Comparison of ENCODE assay signal across 18 mouse cellular contexts in the genomic region with DNA sequence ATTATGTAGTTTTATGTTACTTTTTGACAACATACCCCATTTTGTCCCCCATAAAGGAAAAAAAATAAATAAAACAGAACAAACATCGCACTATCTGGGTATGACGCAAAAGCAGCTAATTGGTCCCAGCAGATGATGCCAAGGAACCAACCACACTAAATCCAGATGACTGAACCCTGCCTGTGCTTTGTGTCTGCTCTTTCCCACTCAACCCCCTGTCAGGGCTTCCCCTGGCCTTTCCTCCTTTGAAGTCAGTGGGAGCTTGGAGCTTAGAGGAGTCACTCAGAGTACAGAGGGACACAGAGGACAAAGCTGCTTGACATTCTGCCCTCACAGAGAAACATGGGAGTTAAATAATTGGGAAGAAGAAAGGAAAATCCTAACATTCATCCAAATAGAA.
DNase-seq lines count a peak whose midpoint lies in the region; ATAC-seq and TF ChIP-seq lines count a peak whose summit lies in the region.
"Had no signal": no experiment of that assay in that cellular context is flagged by ENCODE, and none has a peak within 500 bp of the region (broad histone marks: within the 10 kb centered on the region; RNA-seq: fewer than 3 reads in every experiment).

No protein-coding gene starts in this region.

- no peaks in the 10 kb centered on the region for H3K4me1 ChIP-seq in hindbrain, embryonic 10.5 days (replicated peaks)
- H3K4me1 ChIP-seq in hindbrain, embryonic 16.5 days (ENCODE audit: control insufficient read depth, insufficient read depth, low read depth, low read length) = no peaks in the 10 kb centered on the region
- H3K4me1 ChIP-seq in midbrain, embryonic 11.5 days (ENCODE audit: control insufficient read depth, insufficient read depth, low read length) = no peaks in the 10 kb centered on the region; the same call in 1 of the 2 replicates
- H3K4me1 ChIP-seq in midbrain, postnatal 0 days (ENCODE audit: insufficient read depth, low read length) = no peaks in the 10 kb centered on the region
- H3K4me1 ChIP-seq in embryonic facial prominence, embryonic 11.5 days (ENCODE audit: control insufficient read depth, insufficient read depth, low read length) = no peaks in the 10 kb centered on the region
- no peaks in the 10 kb centered on the region for H3K4me1 ChIP-seq in intestine, postnatal 0 days (replicated peaks; ENCODE audit: control insufficient read depth, insufficient read depth, low read length)
- H3K4me1 ChIP-seq: kidney, embryonic 15.5 days had no signal

- H3K9me3 ChIP-seq in hindbrain, embryonic 10.5 days = no peaks in the 10 kb centered on the region
- H3K9me3 ChIP-seq in hindbrain, embryonic 16.5 days (ENCODE audit: control insufficient read depth, low read length) = no peaks in the 10 kb centered on the region
- no peaks in the 10 kb centered on the region for H3K9me3 ChIP-seq in midbrain, embryonic 11.5 days (ENCODE audit: control insufficient read depth, low read length)
- H3K9me3 ChIP-seq in midbrain, postnatal 0 days (ENCODE audit: low read length) = no peaks in the 10 kb centered on the region
- no peaks in the 10 kb centered on the region for H3K9me3 ChIP-seq in embryonic facial prominence, embryonic 11.5 days (replicated peaks; ENCODE audit: control insufficient read depth, low read length)
- H3K9me3 ChIP-seq in intestine, postnatal 0 days (ENCODE audit: control insufficient read depth) = no peaks in the 10 kb centered on the region
- H3K9me3 ChIP-seq: kidney, embryonic 15.5 days had no signal

- no peak overlapping the region for H3K4me3 ChIP-seq in hindbrain, embryonic 10.5 days
- no peak overlapping the region for H3K4me3 ChIP-seq in hindbrain, embryonic 16.5 days (ENCODE audit: low read length)
- no peak overlapping the region for H3K4me3 ChIP-seq in midbrain, embryonic 11.5 days (ENCODE audit: low read depth, low read length)
- H3K4me3 ChIP-seq in midbrain, postnatal 0 days (ENCODE audit: low read depth, low read length) = no peak overlapping the region
- no peak overlapping the region for H3K4me3 ChIP-seq in embryonic facial prominence, embryonic 11.5 days (ENCODE audit: low read depth, low read length)
- no peak overlapping the region for H3K4me3 ChIP-seq in intestine, postnatal 0 days (ENCODE audit: low read depth, low read length)
- H3K4me3 ChIP-seq: kidney, embryonic 15.5 days had no signal

- no peak for ATAC-seq in hindbrain, embryonic 16.5 days
- peak; percentile 58; the same call in 1 of the 2 replicates for ATAC-seq in midbrain, embryonic 11.5 days (ENCODE audit: low FRiP score)
- no peak for ATAC-seq in midbrain, postnatal 0 days (ENCODE audit: low FRiP score)
- ATAC-seq in embryonic facial prominence, embryonic 11.5 days (replicated peaks; ENCODE audit: insufficient number of reproducible peaks, low FRiP score, low TSS enrichment, low read depth) = no peak
- ATAC-seq in intestine, postnatal 0 days = no peak
- ATAC-seq: inflammation-experienced regulatory T-cells, adult 6 months; liver, postnatal 0 days had no signal

- peak; percentile 30 for DNase-seq in hindbrain, embryonic 10.5 days (ENCODE audit: low spot score)
- peak; percentile 87 for DNase-seq in midbrain, embryonic 11.5 days (ENCODE audit: low spot score, missing footprints)
- no peak for DNase-seq in midbrain, postnatal 0 days (ENCODE audit: low spot score)
- peak; percentile 34 for DNase-seq in embryonic facial prominence, embryonic 11.5 days (ENCODE audit: low spot score)
- DNase-seq in spleen, adult 12 weeks (ENCODE audit: low spot score) = no peak
- DNase-seq: adrenal gland, postnatal 10 days; cerebellum, adult 18-20 months; heart, adult 11 months; heart, postnatal 4 days; liver; liver, postnatal 0 days; lung, postnatal 36 days; right cerebral cortex, postnatal 25 days; thymus, postnatal 14 days had no signal

- no peak for TF ChIP-seq CTCF in midbrain, postnatal 0 days (IDR thresholded peaks at IDR 0.05)
- no peak for TF ChIP-seq CTCF in intestine, postnatal 0 days (IDR thresholded peaks at IDR 0.05; ENCODE audit: low read depth)

- H3K27me3 ChIP-seq in hindbrain, embryonic 10.5 days (ENCODE audit: insufficient read depth, poor library complexity, severe bottlenecking) = no peaks in the 10 kb centered on the region
- H3K27me3 ChIP-seq in hindbrain, embryonic 16.5 days (replicated peaks; ENCODE audit: control insufficient read depth, insufficient read depth, low read length) = no peaks in the 10 kb centered on the region
- H3K27me3 ChIP-seq in midbrain, embryonic 11.5 days (ENCODE audit: control insufficient read depth, insufficient read depth, low read length) = no peaks in the 10 kb centered on the region
- H3K27me3 ChIP-seq in midbrain, postnatal 0 days (ENCODE audit: insufficient read depth, low read length) = no peaks in the 10 kb centered on the region
- no peaks in the 10 kb centered on the region for H3K27me3 ChIP-seq in embryonic facial prominence, embryonic 11.5 days (ENCODE audit: control insufficient read depth, insufficient read depth, low read length)
- no peaks in the 10 kb centered on the region for H3K27me3 ChIP-seq in intestine, postnatal 0 days (replicated peaks; ENCODE audit: control insufficient read depth, insufficient read depth, low read length)
- H3K27me3 ChIP-seq: kidney, embryonic 15.5 days had no signal

- no peaks in the 10 kb centered on the region for H3K36me3 ChIP-seq in hindbrain, embryonic 10.5 days
- no peaks in the 10 kb centered on the region for H3K36me3 ChIP-seq in hindbrain, embryonic 16.5 days (ENCODE audit: control insufficient read depth, insufficient read depth, low read length)
- no peaks in the 10 kb centered on the region for H3K36me3 ChIP-seq in midbrain, embryonic 11.5 days (ENCODE audit: control insufficient read depth, insufficient read depth, low read length)
- no peaks in the 10 kb centered on the region for H3K36me3 ChIP-seq in midbrain, postnatal 0 days (ENCODE audit: insufficient read depth, low read length)
- H3K36me3 ChIP-seq in embryonic facial prominence, embryonic 11.5 days (replicated peaks; ENCODE audit: control insufficient read depth, insufficient read depth, low read depth, low read length) = no peaks in the 10 kb centered on the region
- H3K36me3 ChIP-seq in intestine, postnatal 0 days (ENCODE audit: control insufficient read depth, insufficient read depth) = no peaks in the 10 kb centered on the region
- H3K36me3 ChIP-seq: kidney, embryonic 15.5 days had no signal

- WGBS in hindbrain, embryonic 10.5 days = 57% methylated on average over 2 of the region's 2 CpGs
- WGBS in hindbrain, embryonic 16.5 days = 81% methylated on average over 2 of the region's 2 CpGs
- WGBS in midbrain, embryonic 11.5 days = 37% methylated on average over 2 of the region's 2 CpGs
- WGBS in midbrain, postnatal 0 days = 53% methylated on average over 2 of the region's 2 CpGs
- 43% methylated on average over 2 of the region's 2 CpGs for whole genome bisulfite sequencing in embryonic facial prominence, embryonic 11.5 days
- 86% methylated on average over 2 of the region's 2 CpGs for WGBS in intestine, postnatal 0 days

- H3K4me2 ChIP-seq in hindbrain, embryonic 16.5 days (ENCODE audit: low read length) = no peak overlapping the region
- no peak overlapping the region for H3K4me2 ChIP-seq in midbrain, embryonic 11.5 days
- H3K4me2 ChIP-seq in midbrain, postnatal 0 days (ENCODE audit: low read depth, low read length, poor library complexity, severe bottlenecking) = no peak overlapping the region
- no peak overlapping the region for H3K4me2 ChIP-seq in embryonic facial prominence, embryonic 11.5 days (ENCODE audit: low read depth, low read length)
- no peak overlapping the region for H3K4me2 ChIP-seq in intestine, postnatal 0 days (replicated peaks; ENCODE audit: low read depth)
- H3K4me2 ChIP-seq: kidney, embryonic 15.5 days had no signal

- H3K9ac ChIP-seq in hindbrain, embryonic 16.5 days (ENCODE audit: low read depth, low read length) = no peak overlapping the region; the same call in 1 of the 2 replicates
- no peak overlapping the region for H3K9ac ChIP-seq in midbrain, embryonic 11.5 days (ENCODE audit: low read length)
- H3K9ac ChIP-seq in midbrain, postnatal 0 days (replicated peaks; ENCODE audit: low read length, poor library complexity, severe bottlenecking) = no peak overlapping the region
- no peak overlapping the region for H3K9ac ChIP-seq in embryonic facial prominence, embryonic 11.5 days (replicated peaks; ENCODE audit: low read length)
- no peak overlapping the region for H3K9ac ChIP-seq in intestine, postnatal 0 days (ENCODE audit: low read depth, low read length)
- H3K9ac ChIP-seq: kidney, embryonic 15.5 days; liver, postnatal 0 days had no signal

- no peak overlapping the region for H3K27ac ChIP-seq in hindbrain, embryonic 10.5 days
- H3K27ac ChIP-seq in hindbrain, embryonic 16.5 days (ENCODE audit: low read depth, low read length) = no peak overlapping the region
- no peak overlapping the region for H3K27ac ChIP-seq in midbrain, embryonic 11.5 days (ENCODE audit: low read depth, low read length)
- no peak overlapping the region for H3K27ac ChIP-seq in midbrain, postnatal 0 days (ENCODE audit: low read depth, low read length)
- H3K27ac ChIP-seq in embryonic facial prominence, embryonic 11.5 days (replicated peaks; ENCODE audit: low read depth, low read length) = no peak overlapping the region
- no peak overlapping the region for H3K27ac ChIP-seq in intestine, postnatal 0 days (ENCODE audit: low read depth, low read length)
- H3K27ac ChIP-seq: kidney, embryonic 15.5 days had no signal

Comparison
In these comparisons a context has a peak if more than half of its experiments do, and no peak if none do; other contexts are left out.
1. DNase-seq: peak in hindbrain, embryonic 10.5 days (single experiment), midbrain, embryonic 11.5 days (single experiment) and embryonic facial prominence, embryonic 11.5 days (single experiment); none in midbrain, postnatal 0 days (single experiment) and spleen, adult 12 weeks (single experiment).